Mouse (Mus musculus): ENCODE measurements around the gene Xylt1.

Gene Xylt1

GRCm38 (mm10) chr7:117482701-117483100 is 101.9 kb downstream of the Xylt1 start:
- no peak for DNase-seq

GRCm38 (mm10) chr7:117484589-117484988 is 103.8 kb downstream of the Xylt1 start:
- no peak for DNase-seq

GRCm38 (mm10) chr7:117484989-117485536 is 104.3 kb downstream of the Xylt1 start:
- no peak for DNase-seq

GRCm38 (mm10) chr7:117486425-117487172 is 105.8 kb downstream of the Xylt1 start:
- DNase-seq, result no peak

- no peak for DNase-seq
These were observed 106.4 kb downstream of the Xylt1 start for GRCm38 (mm10) chr7:117487173-117487490.

- DNase-seq, result no peak
These were observed 109.2 kb downstream of the Xylt1 start for GRCm38 (mm10) chr7:117489973-117490372.

GRCm38 (mm10) chr7:117490500-117491205 is 109.9 kb downstream of the Xylt1 start:
- DNase-seq, result no peak

- DNase-seq, result no peak
These were observed 110.7 kb downstream of the Xylt1 start for GRCm38 (mm10) chr7:117491495-117491894.

GRCm38 (mm10) chr7:117494210-117494609 is 113.4 kb downstream of the Xylt1 start:
- no peak for DNase-seq

GRCm38 (mm10) chr7:117494618-117495310 is 114.0 kb downstream of the Xylt1 start:
- no peak for DNase-seq

- peak in 1 of 2 experiments; percentile 16 for DNase-seq
These were observed 115.0 kb downstream of the Xylt1 start for GRCm38 (mm10) chr7:117495751-117496150.

- no peak for DNase-seq
These were observed 117.4 kb downstream of the Xylt1 start for GRCm38 (mm10) chr7:117498173-117498572.

- DNase-seq, result peak; percentile 53 to 61
These were observed 120.8 kb downstream of the Xylt1 start for GRCm38 (mm10) chr7:117501355-117502181.

- no peak for DNase-seq
These were observed 121.6 kb downstream of the Xylt1 start for GRCm38 (mm10) chr7:117502415-117502814.

GRCm38 (mm10) chr7:117503714-117504113 is 122.9 kb downstream of the Xylt1 start:
- no peak for DNase-seq

GRCm38 (mm10) chr7:117505791-117506190 is 125.0 kb downstream of the Xylt1 start:
- DNase-seq, result no peak

- no peak for DNase-seq
These were observed 126.6 kb downstream of the Xylt1 start for GRCm38 (mm10) chr7:117507351-117507750.

GRCm38 (mm10) chr7:117508090-117508489 is 127.3 kb downstream of the Xylt1 start:
- DNase-seq, result no peak

GRCm38 (mm10) chr7:117510113-117510512 is 129.3 kb downstream of the Xylt1 start:
- DNase-seq, result peak; percentile 27 to 33

- no peak for DNase-seq
These were observed 131.5 kb downstream of the Xylt1 start for GRCm38 (mm10) chr7:117512301-117512700.

GRCm38 (mm10) chr7:117515794-117516193 is 135.0 kb downstream of the Xylt1 start:
- no peak for DNase-seq

GRCm38 (mm10) chr7:117516896-117517295 is 136.1 kb downstream of the Xylt1 start:
- no peak for DNase-seq

- DNase-seq, result no peak
These were observed 140.6 kb downstream of the Xylt1 start for GRCm38 (mm10) chr7:117521369-117521768.

Data from cerebellum, postnatal 14 days (tissue).